Mouse (Mus musculus): ENCODE results near the gene Naa25. TPM values are rescaled to one million over a fixed set of nuclear protein-coding genes. Genes with fewer than 3 reads are reported as not detected.

Naa25 gene
- polyA plus RNA-seq, 1 experiment from 2014 or later = 48.3 TPM

DNA sequence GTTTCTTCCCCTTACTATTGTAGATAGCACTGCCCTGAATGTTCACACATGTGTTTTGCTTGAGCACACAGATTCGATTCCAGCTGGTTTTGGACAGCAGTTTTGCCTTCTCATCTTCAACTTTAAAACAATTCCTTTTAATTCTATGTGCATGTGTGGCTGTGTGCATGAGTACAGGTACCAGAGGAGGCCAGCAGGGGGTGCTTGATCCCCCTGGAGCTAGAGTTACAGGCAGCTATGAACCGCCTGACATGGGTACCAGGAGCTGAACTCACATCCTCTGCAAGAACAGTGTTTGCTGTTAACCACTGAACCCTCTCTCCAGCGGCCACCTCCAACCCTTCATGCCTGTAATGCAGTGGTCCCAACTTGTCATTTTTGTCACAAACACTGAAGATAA is 50.7 kb downstream of the Naa25 start:
- Histone ChIP-seq H3K9ac (ENCODE audit: low read depth, low read length) (no peak overlapping the region), H3K36me3 (ENCODE audit: control insufficient read depth, insufficient read depth, low read length) (peaks cover 26% of the 10 kb centered on the region), H3K27ac (ENCODE audit: low read length) (no peak overlapping the region), H3K27me3 (replicated peaks; ENCODE audit: control insufficient read depth, insufficient read depth, low read length) (no peaks in the 10 kb centered on the region), H3K4me3 (ENCODE audit: low read length) (no peak overlapping the region), H3K4me2 (ENCODE audit: low read depth, low read length) (no peak overlapping the region), H3K9me3 (ENCODE audit: control insufficient read depth, low read length) (no peaks in the 10 kb centered on the region), H3K4me1 (ENCODE audit: control insufficient read depth, insufficient read depth, low read length) (peaks cover 12% of the 10 kb centered on the region)
- 96% methylated on average over 3 of the region's 3 CpGs for WGBS
- no peak for ATAC-seq

DNA sequence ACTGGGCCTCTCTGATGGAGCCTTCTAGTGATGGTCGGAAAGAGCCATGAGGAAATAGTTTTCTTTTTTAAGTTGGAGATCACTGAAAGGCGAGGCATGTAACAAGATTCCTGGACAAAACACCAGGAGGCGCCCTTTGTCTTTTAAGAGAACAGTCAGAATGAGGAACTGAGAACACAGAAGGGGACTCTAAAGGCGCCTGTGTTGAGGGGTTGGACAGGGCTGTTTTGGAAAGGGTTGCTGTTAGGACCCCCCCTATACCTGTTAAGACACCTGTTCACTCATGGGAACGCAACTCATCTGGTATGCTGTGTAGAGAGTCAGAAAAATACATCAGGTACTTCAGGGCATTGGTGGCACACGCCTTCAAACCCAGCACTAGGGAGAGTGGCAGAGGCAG is 52.2 kb downstream of the Naa25 start:
- no peaks in the 10 kb centered on the region for H3K9me3 ChIP-seq (ENCODE audit: control insufficient read depth, low read length)
- H3K4me3 ChIP-seq (ENCODE audit: low read length) = no peak overlapping the region
- no peaks in the 10 kb centered on the region for H3K27me3 ChIP-seq (replicated peaks; ENCODE audit: control insufficient read depth, insufficient read depth, low read length)
- peaks cover 16% of the 10 kb centered on the region for H3K36me3 ChIP-seq (ENCODE audit: control insufficient read depth, insufficient read depth, low read length)
- 0 out of 2 replicates have a peak overlapping the region, but pooled peaks have one; percentile 2 for H3K27ac ChIP-seq (ENCODE audit: low read length)
- H3K4me1 ChIP-seq (ENCODE audit: control insufficient read depth, insufficient read depth, low read length) = peaks cover 22% of the 10 kb centered on the region
- no peak overlapping the region for H3K4me2 ChIP-seq (ENCODE audit: low read depth, low read length)
- 61% methylated on average over 6 of the region's 6 CpGs for WGBS
- no peak overlapping the region for H3K9ac ChIP-seq (ENCODE audit: low read depth, low read length)
- ATAC-seq = no peak

DNA sequence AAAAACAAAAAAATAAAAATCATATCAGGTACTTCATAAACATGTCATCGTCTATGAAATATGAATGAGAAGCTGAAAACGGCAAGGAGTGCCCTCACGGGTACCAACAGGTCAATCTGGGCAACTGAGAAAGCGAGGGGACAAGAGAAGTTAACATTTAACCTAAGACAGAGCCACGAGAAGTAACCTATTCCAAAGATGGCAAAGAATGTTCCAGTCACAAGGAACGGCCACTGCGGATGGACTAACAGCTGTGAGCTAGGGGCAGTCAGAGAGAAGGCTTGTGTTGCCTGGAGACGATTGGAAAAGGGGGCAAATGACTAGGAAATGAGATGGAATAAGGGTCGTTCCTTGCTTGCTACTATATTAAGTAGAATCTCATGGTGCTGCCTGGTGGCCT is 52.7 kb downstream of the Naa25 start:
- Histone ChIP-seq H3K4me1 (ENCODE audit: control insufficient read depth, insufficient read depth, low read length) (peaks cover 24% of the 10 kb centered on the region), H3K9me3 (ENCODE audit: control insufficient read depth, low read length) (no peaks in the 10 kb centered on the region), H3K9ac (ENCODE audit: low read depth, low read length) (peak overlapping the region; percentile 23; the same call in 1 of the 2 replicates), H3K4me2 (ENCODE audit: low read depth, low read length) (no peak overlapping the region), H3K36me3 (ENCODE audit: control insufficient read depth, insufficient read depth, low read length) (peaks cover 12% of the 10 kb centered on the region), H3K27ac (ENCODE audit: low read length) (no peak overlapping the region), H3K27me3 (replicated peaks; ENCODE audit: control insufficient read depth, insufficient read depth, low read length) (no peaks in the 10 kb centered on the region), H3K4me3 (ENCODE audit: low read length) (no peak overlapping the region)
- ATAC-seq = no peak
- WGBS = 65% methylated on average over 9 of the region's 9 CpGs

DNA sequence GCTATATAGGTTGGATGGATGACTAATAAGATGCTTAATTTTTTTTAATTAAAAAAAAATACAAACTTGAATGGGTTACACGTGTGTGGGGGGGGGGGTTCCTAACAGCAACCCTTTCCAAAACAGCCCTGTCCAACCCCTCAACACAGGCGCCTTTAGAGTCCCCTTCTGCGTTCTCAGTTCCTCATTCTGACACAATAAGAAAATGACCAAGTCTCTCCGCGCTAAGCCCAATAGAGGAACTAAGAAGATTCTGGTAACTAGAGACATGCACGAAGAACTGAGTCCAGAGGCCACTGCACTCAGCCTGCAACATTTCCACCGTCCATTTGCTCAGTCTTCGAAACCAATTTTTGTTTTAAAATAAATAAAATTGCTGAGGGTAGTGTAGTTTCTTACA is 53.5 kb downstream of the Naa25 start:
- ATAC-seq = no peak
- Histone ChIP-seq H3K4me1 (ENCODE audit: control insufficient read depth, insufficient read depth, low read length) (peaks cover 29% of the 10 kb centered on the region), H3K36me3 (ENCODE audit: control insufficient read depth, insufficient read depth, low read length) (peaks cover 12% of the 10 kb centered on the region), H3K9ac (ENCODE audit: low read depth, low read length) (peak overlapping the region; percentile 96), H3K4me2 (ENCODE audit: low read depth, low read length) (peak overlapping the region; percentile 87), H3K27me3 (replicated peaks; ENCODE audit: control insufficient read depth, insufficient read depth, low read length) (no peaks in the 10 kb centered on the region), H3K27ac (ENCODE audit: low read length) (peak overlapping the region; percentile 95), H3K9me3 (ENCODE audit: control insufficient read depth, low read length) (no peaks in the 10 kb centered on the region), H3K4me3 (ENCODE audit: low read length) (peak overlapping the region; percentile 96)
- WGBS = 14% methylated on average over 8 of the region's 8 CpGs

- ATAC-seq = 0 out of 2 replicates have a peak, but pooled peaks have one; percentile 20
- H3K27me3 ChIP-seq (replicated peaks; ENCODE audit: control insufficient read depth, insufficient read depth, low read length) = no peaks in the 10 kb centered on the region
- WGBS = under 1% methylated on average over 17 of the region's 17 CpGs
These were observed 53.9 kb downstream of the Naa25 start, which contains the start of gene Tmem116 for GRCm38 (mm10) chr5:121451644-121452025. TSS of gene Tmem116 (plus strand) at chr5:121451893.

DNA sequence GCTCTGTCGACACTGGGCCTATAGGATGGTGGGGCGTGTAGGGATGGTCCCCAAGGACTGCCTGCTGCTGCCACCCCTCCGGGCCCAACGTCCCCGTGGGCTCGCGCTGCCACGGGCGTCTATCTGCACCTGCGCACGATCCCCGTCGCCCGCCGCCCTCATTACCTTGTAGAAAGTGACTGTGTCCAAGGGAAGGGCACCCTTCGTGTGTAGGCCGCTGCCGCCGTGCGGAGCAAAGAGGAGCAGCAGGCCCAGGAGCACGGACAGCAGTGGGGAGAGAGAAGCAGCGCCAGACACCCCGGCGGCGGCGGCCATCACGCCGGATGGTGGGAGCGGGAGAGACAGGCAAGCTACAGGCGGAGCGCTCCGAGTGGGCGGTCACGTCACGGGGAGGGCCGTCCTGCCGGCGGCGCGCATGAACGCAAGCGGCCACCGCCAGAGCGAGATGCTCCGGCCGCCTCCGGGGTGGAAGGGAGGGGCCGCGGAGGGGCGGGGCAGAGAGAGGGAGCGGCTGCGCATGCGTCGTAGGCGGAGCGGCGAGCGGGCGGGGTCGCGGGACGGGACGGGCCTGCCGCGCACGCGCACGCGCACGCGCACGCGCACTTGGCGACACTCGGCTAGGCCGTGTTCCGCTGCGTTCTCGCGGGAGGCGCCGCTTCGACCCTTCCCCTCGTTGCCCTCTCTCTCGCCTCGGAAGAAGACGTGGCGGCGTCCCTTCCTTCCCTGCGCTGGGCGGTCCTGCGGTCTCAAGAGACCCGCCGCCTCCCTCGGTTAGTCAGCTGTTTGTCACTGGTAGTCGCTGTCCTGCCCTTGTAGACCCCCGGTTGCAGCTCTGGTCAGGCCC is 54.5 kb downstream of the Naa25 start, which contains the start of gene Erp29:
Gene Erp29, minus strand, starts transcription at position 481 of the 844 bp plus-strand sequence.
- peak; percentile 90 for ATAC-seq

More at GRCm38 (mm10) chr5:121451644-121452025, 53.9 kb downstream of the Naa25 start, which contains the start of gene Tmem116:
- H3K4me2 ChIP-seq (ENCODE audit: low read depth, low read length) = peak within 1 kb of the TSS; percentile 90
- H3K9ac ChIP-seq (ENCODE audit: low read depth, low read length) = peak within 1 kb of the TSS; percentile 99
- H3K4me1 ChIP-seq (ENCODE audit: control insufficient read depth, insufficient read depth, low read length) = peaks cover 31% of the 10 kb centered on the region
- no peaks in the 10 kb centered on the region for H3K9me3 ChIP-seq (ENCODE audit: control insufficient read depth, low read length)
- peaks cover 9% of the 10 kb centered on the region for H3K36me3 ChIP-seq (ENCODE audit: control insufficient read depth, insufficient read depth, low read length)
- peak within 1 kb of the TSS; percentile 96 for H3K4me3 ChIP-seq (ENCODE audit: low read length)
- H3K27ac ChIP-seq (ENCODE audit: low read length) = peak within 1 kb of the TSS; percentile 96

DNA sequence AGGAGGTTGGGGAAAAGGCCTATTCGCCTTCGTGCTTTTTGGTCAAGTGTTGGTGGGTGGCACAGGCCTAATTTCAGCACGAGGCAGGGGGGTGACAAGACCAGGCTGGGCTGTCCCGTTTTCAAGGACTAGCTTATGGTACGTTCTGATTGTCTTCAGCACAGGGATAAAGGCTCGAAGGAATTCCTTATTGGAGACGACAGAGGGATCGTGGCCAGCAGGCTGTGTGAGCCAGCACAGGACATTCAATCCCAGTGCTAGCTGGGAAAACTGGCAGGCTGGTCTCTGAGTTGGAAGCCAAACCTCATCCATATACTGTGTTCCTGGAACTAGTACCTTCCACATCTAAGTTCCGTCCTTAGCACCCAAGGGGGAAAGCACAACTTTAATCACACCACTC is 55.2 kb downstream of the Naa25 start:
- ATAC-seq = peak; percentile 6
- H3K9me3 ChIP-seq (ENCODE audit: control insufficient read depth, low read length) = no peaks in the 10 kb centered on the region
- WGBS = 6% methylated on average over 9 of the region's 9 CpGs
- H3K4me1 ChIP-seq (ENCODE audit: control insufficient read depth, insufficient read depth, low read length) = peaks cover 31% of the 10 kb centered on the region
- no peaks in the 10 kb centered on the region for H3K27me3 ChIP-seq (replicated peaks; ENCODE audit: control insufficient read depth, insufficient read depth, low read length)
- peak overlapping the region; percentile 96 for H3K27ac ChIP-seq (ENCODE audit: low read length)
- H3K9ac ChIP-seq (ENCODE audit: low read depth, low read length) = peak overlapping the region; percentile 99
- H3K4me3 ChIP-seq (ENCODE audit: low read length) = peak overlapping the region; percentile 96
- peaks cover 8% of the 10 kb centered on the region for H3K36me3 ChIP-seq (ENCODE audit: control insufficient read depth, insufficient read depth, low read length)
- peak overlapping the region; percentile 90 for H3K4me2 ChIP-seq (ENCODE audit: low read depth, low read length)

More for the DNA sequence above, 54.5 kb downstream of the Naa25 start, which contains the start of gene Erp29:
- no peaks in the 10 kb centered on the region for H3K27me3 ChIP-seq (replicated peaks; ENCODE audit: control insufficient read depth, insufficient read depth, low read length)
- peak within 1 kb of the TSS; percentile 90 for H3K4me2 ChIP-seq (ENCODE audit: low read depth, low read length)
- peaks cover 31% of the 10 kb centered on the region for H3K4me1 ChIP-seq (ENCODE audit: control insufficient read depth, insufficient read depth, low read length)
- under 1% methylated on average over 89 of the region's 97 CpGs for WGBS
- H3K27ac ChIP-seq (ENCODE audit: low read length) = peak within 1 kb of the TSS; percentile 96
- H3K9ac ChIP-seq (ENCODE audit: low read depth, low read length) = peak within 1 kb of the TSS; percentile 99
- H3K36me3 ChIP-seq (ENCODE audit: control insufficient read depth, insufficient read depth, low read length) = peaks cover 9% of the 10 kb centered on the region
- H3K4me3 ChIP-seq (ENCODE audit: low read length) = peak within 1 kb of the TSS; percentile 96
- no peaks in the 10 kb centered on the region for H3K9me3 ChIP-seq (ENCODE audit: control insufficient read depth, low read length)

DNA sequence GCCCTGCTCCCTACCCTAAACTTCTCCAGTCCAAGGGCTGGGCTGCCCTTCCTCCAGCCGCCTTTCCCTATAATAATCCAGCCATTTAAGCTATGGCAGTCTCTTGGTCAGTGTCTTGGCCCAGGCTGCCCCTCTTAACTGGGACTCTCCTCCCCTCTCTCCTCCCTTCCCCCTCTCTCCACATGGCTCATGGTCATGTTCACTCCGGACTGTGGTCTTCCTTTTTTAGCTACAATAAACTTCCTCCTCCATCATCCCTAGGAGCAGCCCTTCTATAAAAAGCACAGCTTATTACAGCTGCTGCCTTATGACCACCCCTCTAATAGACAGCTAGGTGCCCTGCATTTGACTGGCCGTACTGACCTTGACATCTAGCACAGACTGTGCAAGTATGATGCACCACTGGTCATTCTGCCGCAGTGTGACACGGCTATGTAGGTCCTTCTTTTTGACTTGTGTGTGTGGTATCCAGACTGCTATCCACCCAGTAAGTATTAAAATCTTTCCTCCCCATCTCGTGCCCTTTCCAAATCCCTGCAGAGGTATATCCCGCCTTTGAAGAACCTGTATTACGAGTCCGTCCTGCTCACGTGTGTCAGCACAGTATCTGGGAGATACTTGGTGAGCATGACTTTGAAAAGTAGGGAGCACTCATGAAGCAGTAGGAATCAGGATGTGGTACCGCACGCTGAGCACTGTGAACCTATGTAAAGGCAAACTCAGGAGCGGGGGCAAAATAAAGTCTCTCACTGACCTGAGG is 56.2 kb downstream of the Naa25 start:
- peak; percentile 21 for ATAC-seq
- peak overlapping the region; percentile 63 for H3K27ac ChIP-seq (ENCODE audit: low read length)
- no peak overlapping the region for H3K4me3 ChIP-seq (ENCODE audit: low read length)
- 65% methylated on average over 13 of the region's 13 CpGs for WGBS
- no peaks in the 10 kb centered on the region for H3K27me3 ChIP-seq (replicated peaks; ENCODE audit: control insufficient read depth, insufficient read depth, low read length)
- no peaks in the 10 kb centered on the region for H3K9me3 ChIP-seq (ENCODE audit: control insufficient read depth, low read length)
- H3K36me3 ChIP-seq (ENCODE audit: control insufficient read depth, insufficient read depth, low read length) = no peaks in the 10 kb centered on the region
- H3K4me1 ChIP-seq (ENCODE audit: control insufficient read depth, insufficient read depth, low read length) = peaks cover 31% of the 10 kb centered on the region
- peak overlapping the region; percentile 99; the same call in 1 of the 2 replicates for H3K9ac ChIP-seq (ENCODE audit: low read depth, low read length)
- peak overlapping the region; percentile 23; the same call in 1 of the 2 replicates for H3K4me2 ChIP-seq (ENCODE audit: low read depth, low read length)

GRCm38 (mm10) chr5:121454503-121454782 is 56.7 kb downstream of the Naa25 start:
- 47% methylated on average over 3 of the region's 3 CpGs for WGBS
- ATAC-seq = peak; percentile 59
- peak overlapping the region; percentile 26; the same call in 1 of the 2 replicates for H3K4me2 ChIP-seq (ENCODE audit: low read depth, low read length)

More at GRCm38 (mm10) chr5:121454503-121454782, 56.7 kb downstream of the Naa25 start:
- H3K9me3 ChIP-seq (ENCODE audit: control insufficient read depth, low read length) = no peaks in the 10 kb centered on the region
- H3K36me3 ChIP-seq (ENCODE audit: control insufficient read depth, insufficient read depth, low read length) = no peaks in the 10 kb centered on the region
- H3K27ac ChIP-seq (ENCODE audit: low read length) = peak overlapping the region; percentile 68
- H3K4me1 ChIP-seq (ENCODE audit: control insufficient read depth, insufficient read depth, low read length) = peaks cover 31% of the 10 kb centered on the region
- H3K27me3 ChIP-seq (replicated peaks; ENCODE audit: control insufficient read depth, insufficient read depth, low read length) = no peaks in the 10 kb centered on the region
- peak overlapping the region; percentile 20; the same call in 1 of the 2 replicates for H3K9ac ChIP-seq (ENCODE audit: low read depth, low read length)
- H3K4me3 ChIP-seq (ENCODE audit: low read length) = no peak overlapping the region

Data from intestine, embryonic 16.5 days (tissue).